Mouse (Mus musculus) B cell, adult 2 months (primary cell): ENCODE data around the gene Kif21b.

Source experiments
- DNase-seq, 2 experiments: peaks; one replicate each; pipeline ENCODE4 v3.0.0; 2022

Gene Kif21b

GRCm38 (mm10) chr1:136130951-136131558, at the start of gene Kif21b:
Kif21b (plus strand) TSS chr1:136131389.
- peak; percentile 91 for DNase-seq

DNA sequence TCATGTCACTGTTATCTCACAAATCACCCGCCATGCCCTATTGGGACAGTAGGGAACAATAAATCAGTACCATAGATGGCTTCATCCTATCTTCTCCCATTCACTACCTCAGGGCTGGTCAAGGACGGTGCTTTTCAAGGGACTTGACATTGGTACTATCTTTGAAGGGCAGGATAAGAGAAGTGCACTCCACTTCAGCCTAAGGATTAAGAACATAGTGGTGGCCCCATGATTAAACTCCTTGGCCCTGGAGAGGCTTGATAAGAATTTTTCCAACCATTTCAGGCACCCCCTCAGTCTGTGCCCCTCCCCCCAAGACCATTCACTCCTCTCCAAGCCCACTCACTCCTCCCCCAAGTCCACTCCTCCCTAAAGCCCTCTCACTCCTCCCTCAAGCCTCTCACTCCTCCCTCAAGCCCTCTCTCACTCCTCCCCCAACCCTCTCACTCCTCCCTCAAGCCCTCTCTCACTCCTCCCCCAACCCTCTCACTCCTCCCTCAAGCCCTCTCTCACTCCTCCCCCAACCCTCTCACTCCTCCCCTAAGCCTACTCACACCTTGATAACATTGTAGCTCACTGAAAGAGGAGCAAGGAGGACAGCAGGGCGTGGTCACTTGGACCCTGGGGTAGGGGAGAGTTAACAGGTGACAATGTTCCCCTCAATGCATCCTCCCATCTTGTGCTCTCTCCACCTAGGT, 45.1 kb upstream of the Kif21b start:
- no peak for DNase-seq

GRCm38 (mm10) chr1:136089368-136090165, 41.6 kb upstream of the Kif21b start:
- no peak for DNase-seq

DNA sequence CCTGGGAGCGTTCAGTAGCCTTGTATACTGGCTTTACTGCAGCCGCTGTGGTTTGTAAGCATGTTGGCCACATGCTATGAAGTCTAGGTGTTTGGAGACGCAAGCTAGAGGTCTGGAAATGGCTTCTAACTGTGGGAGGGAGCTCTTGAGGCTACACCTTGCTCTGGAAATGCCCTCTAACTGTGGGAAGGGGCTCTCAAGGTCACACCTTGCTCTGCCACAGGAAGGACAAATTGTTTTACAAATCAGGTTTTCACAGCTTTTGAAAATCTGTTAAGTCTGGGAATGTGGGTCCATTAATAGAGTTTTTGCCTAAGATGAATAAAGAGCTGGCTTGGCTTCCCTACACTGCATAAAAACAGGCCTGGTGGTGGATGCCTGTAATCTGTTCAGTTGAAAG, 37.5 kb upstream of the Kif21b start:
- DNase-seq = no peak

- no peak for DNase-seq
These were observed 36.4 kb upstream of the Kif21b start for GRCm38 (mm10) chr1:136094807-136095206.

GRCm38 (mm10) chr1:136102094-136102493, 29.1 kb upstream of the Kif21b start:
- no peak for DNase-seq

- DNase-seq = no peak
These were observed 28.6 kb upstream of the Kif21b start for GRCm38 (mm10) chr1:136102551-136102950.

GRCm38 (mm10) chr1:136102981-136103380, 28.2 kb upstream of the Kif21b start:
- no peak for DNase-seq

DNA sequence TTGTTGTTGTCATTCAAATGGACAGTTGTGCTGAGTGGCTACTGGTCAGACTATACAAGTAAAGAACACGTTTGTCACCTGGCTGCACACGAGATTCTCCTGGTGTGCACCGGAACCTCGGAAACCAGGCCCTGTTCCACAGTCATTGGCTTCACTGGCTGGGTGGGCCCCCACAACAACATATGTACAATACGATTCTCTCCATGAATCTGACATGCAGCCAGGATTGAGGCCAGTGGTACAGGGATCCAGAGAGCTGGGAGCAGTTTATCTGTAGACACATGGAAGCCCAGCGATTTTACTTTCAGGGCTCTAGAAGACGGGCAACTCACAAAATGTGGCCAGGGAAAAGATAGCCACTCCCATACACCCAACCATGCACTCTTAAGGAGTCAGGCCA, 27.5 kb upstream of the Kif21b start:
- no peak for DNase-seq

- no peak for DNase-seq
These were observed 26.4 kb upstream of the Kif21b start for GRCm38 (mm10) chr1:136104741-136105140.

DNA sequence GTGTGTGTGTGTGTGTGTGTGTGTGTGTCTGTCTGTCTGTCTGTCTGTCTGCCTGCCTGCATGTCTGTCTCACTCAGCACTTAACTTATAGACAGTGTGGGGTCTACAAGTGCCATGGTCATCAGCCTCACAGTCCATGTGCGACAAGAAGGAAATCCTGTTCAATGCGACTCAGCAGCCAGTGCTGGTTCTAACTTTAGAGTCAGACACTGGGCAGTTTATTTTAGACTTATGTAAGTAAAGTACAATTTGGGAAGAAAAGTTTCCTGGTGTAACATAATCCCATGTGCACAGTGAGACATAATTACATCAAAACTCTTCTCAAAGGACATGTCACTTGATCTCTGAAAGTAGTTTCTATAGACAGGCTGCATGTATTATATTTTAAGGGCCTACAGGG, 21.7 kb upstream of the Kif21b start:
- DNase-seq = no peak

GRCm38 (mm10) chr1:136116183-136116582, 15.0 kb upstream of the Kif21b start:
- DNase-seq = peak; percentile 90 to 91

- peak; percentile 45 to 50 for DNase-seq
These were observed 14.1 kb upstream of the Kif21b start for GRCm38 (mm10) chr1:136117069-136117468.

- peak; percentile 82 to 86 for DNase-seq
These were observed 12.3 kb upstream of the Kif21b start for GRCm38 (mm10) chr1:136118875-136119274.

- no peak for DNase-seq
These were observed 11.5 kb upstream of the Kif21b start for GRCm38 (mm10) chr1:136119571-136120262.

GRCm38 (mm10) chr1:136120263-136120603, 11.0 kb upstream of the Kif21b start:
- no peak for DNase-seq

DNA sequence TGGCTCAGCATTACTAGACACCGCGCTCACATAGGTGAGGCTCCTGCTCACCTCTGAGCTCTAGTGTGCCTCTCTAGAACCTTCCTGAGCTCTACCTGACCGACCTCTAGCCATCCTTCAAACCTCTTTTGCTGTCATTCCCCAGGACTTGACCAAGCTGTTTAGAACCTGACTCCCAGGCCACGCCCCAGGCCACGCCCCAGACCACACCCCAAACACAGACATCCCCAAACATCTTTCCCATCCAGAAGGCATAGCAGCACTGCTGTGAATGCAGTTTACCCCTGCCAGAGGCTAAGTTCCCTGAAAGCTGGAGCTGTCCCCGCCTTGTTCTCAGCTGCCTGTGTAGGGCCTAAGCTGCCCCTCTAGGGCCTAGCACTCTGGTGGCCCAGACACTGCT, 10.4 kb upstream of the Kif21b start:
- DNase-seq = no peak

DNA sequence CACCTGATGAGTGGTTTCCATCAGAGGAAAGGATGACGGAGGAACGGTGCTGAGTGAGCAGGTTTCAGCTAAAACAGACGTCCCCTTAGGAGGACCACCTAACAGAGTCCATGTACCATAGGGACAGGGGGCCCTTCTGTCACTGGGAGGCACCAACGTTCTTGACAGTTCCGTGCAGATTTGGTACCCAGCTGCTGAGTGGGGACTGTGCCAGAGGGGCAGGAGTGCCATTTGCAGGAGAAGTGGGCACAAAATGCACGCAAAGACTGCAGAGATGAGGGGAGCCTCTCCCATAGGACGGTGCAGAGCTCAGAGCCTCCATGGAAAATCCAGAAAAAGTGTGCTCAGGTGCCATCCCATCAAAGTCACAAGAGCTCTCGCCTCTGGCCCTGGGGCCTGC, 9.2 kb upstream of the Kif21b start:
- DNase-seq = no peak

DNA sequence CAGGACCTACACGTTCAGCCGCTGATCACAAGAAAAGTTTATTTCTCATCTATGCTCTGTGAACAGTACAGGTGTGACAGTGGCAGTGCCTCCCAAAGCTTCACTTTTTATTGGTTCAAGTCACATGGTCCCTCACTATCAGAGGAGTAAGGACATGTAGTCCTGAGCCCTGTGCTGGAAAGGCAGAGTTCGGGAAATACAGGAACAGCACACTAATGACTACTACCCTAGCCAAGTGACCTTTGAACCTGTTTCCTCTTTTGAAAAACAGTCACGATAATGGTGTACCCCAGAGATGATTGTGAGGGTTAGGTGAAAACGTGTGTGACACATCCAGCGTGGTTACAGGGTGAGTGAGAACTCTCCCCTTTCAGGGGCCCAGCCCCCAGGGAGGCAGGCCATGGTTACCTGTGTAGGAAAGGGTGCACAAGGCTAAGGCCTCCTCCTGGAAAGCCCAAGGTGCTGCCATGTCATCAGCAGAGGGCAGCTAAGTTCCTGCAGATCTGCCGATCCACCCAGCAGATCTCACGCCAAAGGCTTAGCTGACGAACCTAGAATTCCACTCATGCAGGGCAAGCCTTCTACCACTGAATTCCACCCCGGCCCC, 4.9 kb upstream of the Kif21b start:
- DNase-seq = no peak

GRCm38 (mm10) chr1:136126895-136127294, 4.3 kb upstream of the Kif21b start:
- DNase-seq = no peak

DNA sequence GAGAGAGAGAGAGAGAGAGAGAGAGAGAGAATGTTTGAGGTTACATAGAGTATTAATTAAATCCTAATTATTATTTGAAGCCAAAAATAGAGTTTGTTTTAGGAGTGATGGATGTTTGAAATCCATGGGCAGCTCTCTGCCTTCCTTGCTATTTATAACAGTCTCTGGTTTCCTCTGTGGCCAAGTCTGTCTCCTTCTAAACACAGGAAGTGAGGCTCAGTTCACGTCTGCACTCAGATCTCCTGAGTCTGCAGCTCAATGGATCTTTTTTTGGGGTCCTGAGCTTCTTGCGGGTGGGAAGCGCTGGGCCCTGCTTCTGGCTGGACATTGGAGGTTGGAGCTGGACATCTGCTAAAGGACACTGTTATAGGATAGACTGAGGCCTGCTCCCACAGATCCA, 3.3 kb upstream of the Kif21b start:
- no peak for DNase-seq

DNA sequence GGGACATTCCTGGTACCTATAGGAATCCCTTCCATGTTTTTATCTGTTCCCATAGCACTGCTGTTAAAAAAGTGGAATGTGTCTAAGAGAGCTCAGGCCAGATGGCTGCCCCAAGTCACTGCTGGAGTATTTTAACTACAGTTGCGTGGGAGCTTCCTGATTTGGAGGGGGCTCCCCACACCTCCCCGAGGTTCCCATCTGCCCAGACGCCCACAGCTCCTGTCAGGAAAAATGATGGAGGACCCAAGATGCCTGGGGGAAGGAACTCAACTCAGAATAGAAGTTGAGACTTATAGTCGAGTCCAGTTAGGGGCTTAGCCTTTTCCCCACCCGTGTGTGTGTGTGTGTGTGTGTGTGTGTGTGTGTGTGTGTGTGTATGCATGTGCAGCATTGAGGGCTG, 2.8 kb upstream of the Kif21b start:
- DNase-seq = no peak
